Mouse (Mus musculus): ENCODE data around the gene Spag6. TPM values are rescaled to one million over a fixed set of nuclear protein-coding genes. Genes with fewer than 3 reads are reported as not detected.

Gene Spag6
- 0.35 TPM in 1 of 2 replicates, not detected in the other for polyA plus RNA-seq (2012; ENCODE audit: low replicate concordance)

GRCm38 (mm10) chr2:18693871-18694610 lies at the start of gene Spag6:
Gene Spag6 (plus strand): TSS chr2:18694032.

GRCm38 (mm10) chr2:18672133-18672765 lies 21.6 kb upstream of the Spag6 start, which contains the start of gene Commd3:
Gene Commd3 (plus strand): TSS chr2:18672384.

GRCm38 (mm10) chr2:18676936-18677491 lies 16.8 kb upstream of the Spag6 start, which contains the start of gene Bmi1:
Gene Bmi1 (plus strand): TSS chr2:18677018.

Other genes starting within 250 kb of the Spag6 start
- 41.9 and 190 TPM in 2 replicates for gene Commd3, start 21.6 kb upstream of the Spag6 start, polyA plus RNA-seq (2012; ENCODE audit: low replicate concordance)
- 18.8 and 20.4 TPM in 2 replicates for gene Bmi1, start 17.0 kb upstream of the Spag6 start, polyA plus RNA-seq (2012; ENCODE audit: low replicate concordance)